Mouse (Mus musculus) heart, postnatal 0 days (tissue): ENCODE data around the gene Lzic. TPM values are rescaled to one million over a fixed set of nuclear protein-coding genes. Genes with fewer than 3 reads are reported as not detected.

Experiments
- ATAC-seq: fragments of 200-750 bp; cut with Nextera tagmentation; 2 replicates; pipeline ENCODE4 v1.8.0; 2017; ENCODE audit warnings: low read depth, moderate number of reproducible peaks, moderate library complexity; ENCODE audit not compliant: insufficient read depth
- DNase-seq: peaks from one replicate; pipeline ENCODE4 v3.0.0-alpha.2; 2016; ENCODE audit warnings: low spot score
- H3K27ac ChIP-seq: fragments of 300-500 bp; sonication (generic); 2 replicates; pipeline ENCODE4 v1.5.1; 2014; ENCODE audit warnings: low read depth, mild to moderate bottlenecking
- H3K27me3 ChIP-seq: fragments of 300-500 bp; sonication (generic); 2 replicates; pipeline ENCODE4 v1.6.1; 2014; ENCODE audit warnings: low read length, mixed read lengths; ENCODE audit not compliant: control insufficient read depth, insufficient read depth
- H3K36me3 ChIP-seq: fragments of 300-500 bp; sonication (generic); replicated peaks from 2 replicates; pipeline ENCODE4 v1.6.1; 2014; ENCODE audit warnings: low read length, mixed read lengths; ENCODE audit not compliant: control insufficient read depth, insufficient read depth
- H3K4me1 ChIP-seq: fragments of 300-500 bp; sonication (generic); 2 replicates; pipeline ENCODE4 v1.6.1; 2014; ENCODE audit warnings: antibody characterized with exemption; ENCODE audit not compliant: control insufficient read depth, insufficient read depth
- H3K4me2 ChIP-seq: fragments of 300-500 bp; sonication (generic); 2 replicates; pipeline ENCODE4 v1.6.1; 2014; ENCODE audit warnings: low read depth, mild to moderate bottlenecking, low read length, moderate library complexity
- H3K4me3 ChIP-seq: fragments of 300-500 bp; sonication (generic); 2 replicates; pipeline ENCODE4 v1.5.1; 2014; ENCODE audit warnings: low read depth, low read length
- H3K9ac ChIP-seq: fragments of 300-500 bp; sonication (generic); replicated peaks from 2 replicates; pipeline ENCODE4 v1.6.1; 2014; ENCODE audit warnings: low read depth, low read length, mixed read lengths
- H3K9me3 ChIP-seq: fragments of 300-500 bp; sonication (generic); replicated peaks from 2 replicates; pipeline ENCODE4 v1.6.1; 2016; ENCODE audit warnings: low read length; ENCODE audit not compliant: control insufficient read depth
- CTCF ChIP-seq: IDR thresholded peaks from 2 replicates; pipeline ENCODE4 v1.5.1; 2016; ENCODE audit warnings: antibody characterized with exemption, control low read depth, low read depth
- EP300 ChIP-seq: IDR thresholded peaks from 2 replicates; pipeline ENCODE4 v1.6.1; 2016; ENCODE audit warnings: antibody characterized with exemption, low read depth
- WGBS: fragments of 180-500 bp; shearing (Covaris S2); extraction: QIAGEN DNeasy Blood & Tissue Kit; methylation state at CpG from one replicate; pipeline ENCODE4 v1.1.7; 2014; 5-methylcytosine and 5-hydroxymethylcytosine counted together
- polyA plus RNA-seq: library from polyadenylated mRNA; unstranded; fragments of >200 nt; fragmentation: Nextera tagmentation; extraction: Ambion mirVana; gene quantifications from 2 replicates; pipeline ENCODE4 v1.2.1, GENCODE M21; 2015
- total RNA-seq: library from RNA; depleted of rRNA; stranded (reverse); fragments of >200 nt; gene quantifications from 2 replicates; pipeline ENCODE4 v1.2.3, GENCODE M21; 2014; ENCODE audit warnings: low replicate concordance

The Lzic gene
- total and polyA plus RNA-seq, 2 experiments from 2014 or later, result 27.2 to 33.7 TPM

DNA sequence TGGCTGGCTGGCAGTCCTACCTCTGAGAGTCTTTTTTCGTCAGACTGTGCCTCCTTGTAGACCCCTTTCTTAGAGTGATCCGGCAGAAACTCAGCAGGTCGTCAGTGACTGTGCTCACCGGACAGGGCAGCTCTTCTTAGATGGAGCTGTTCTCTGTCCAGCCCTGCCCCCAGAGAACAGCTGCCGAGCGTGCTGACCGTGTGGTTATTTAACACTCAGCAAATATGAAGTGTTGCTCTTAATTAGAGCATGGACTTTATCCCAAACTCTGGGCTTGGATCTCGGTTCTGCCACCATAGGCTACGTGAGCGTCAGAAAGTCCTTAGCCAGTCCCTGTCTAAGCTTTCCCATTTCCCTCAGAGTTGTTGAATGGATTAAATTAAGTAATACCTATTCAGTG is 36.2 kb downstream of the Lzic start:
- peaks cover 38% of the 10 kb centered on the region for H3K4me1 ChIP-seq
- H3K9ac ChIP-seq, result no peak overlapping the region
- H3K4me3 ChIP-seq, result no peak overlapping the region
- no peaks in the 10 kb centered on the region for H3K9me3 ChIP-seq
- 62% methylated on average over 10 of the region's 10 CpGs for WGBS
- H3K36me3 ChIP-seq, result no peaks in the 10 kb centered on the region
- no peak for TF ChIP-seq EP300
- no peak for TF ChIP-seq CTCF
- H3K27me3 ChIP-seq, result no peaks in the 10 kb centered on the region
- ATAC-seq (no peak), DNase-seq (no peak)
- no peak overlapping the region for H3K4me2 ChIP-seq
- H3K27ac ChIP-seq, result no peak overlapping the region

DNA sequence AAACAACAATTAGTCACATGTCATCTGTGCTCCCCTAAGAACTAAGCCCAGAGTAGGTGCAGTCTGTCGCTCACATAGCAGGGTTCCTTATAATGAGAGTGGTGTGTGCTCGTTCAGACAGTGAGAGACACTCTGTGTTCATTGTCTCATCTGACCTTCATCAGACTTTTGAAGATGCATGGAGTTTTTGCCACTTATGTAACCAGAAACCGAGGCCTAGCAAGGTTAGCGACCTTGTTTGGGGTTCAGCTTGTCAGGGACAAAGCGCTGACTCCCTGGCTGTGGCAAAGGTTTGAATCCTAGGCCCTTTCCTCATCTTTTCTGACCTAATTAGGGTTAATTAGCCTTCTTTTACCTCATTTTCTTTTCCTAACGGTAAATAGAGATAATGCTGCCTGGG is 38.9 kb downstream of the Lzic start:
- DNase-seq (no peak), ATAC-seq (no peak)
- no peak overlapping the region for H3K27ac ChIP-seq
- TF ChIP-seq CTCF (no peak), EP300 (no peak)
- no peaks in the 10 kb centered on the region for H3K27me3 ChIP-seq
- H3K4me3 ChIP-seq, result no peak overlapping the region
- H3K9ac ChIP-seq, result no peak overlapping the region
- H3K4me1 ChIP-seq, result peaks cover 43% of the 10 kb centered on the region
- WGBS, result 85% methylated on average over 6 of the region's 6 CpGs
- H3K9me3 ChIP-seq, result no peaks in the 10 kb centered on the region
- H3K4me2 ChIP-seq, result no peak overlapping the region
- H3K36me3 ChIP-seq, result no peaks in the 10 kb centered on the region

DNA sequence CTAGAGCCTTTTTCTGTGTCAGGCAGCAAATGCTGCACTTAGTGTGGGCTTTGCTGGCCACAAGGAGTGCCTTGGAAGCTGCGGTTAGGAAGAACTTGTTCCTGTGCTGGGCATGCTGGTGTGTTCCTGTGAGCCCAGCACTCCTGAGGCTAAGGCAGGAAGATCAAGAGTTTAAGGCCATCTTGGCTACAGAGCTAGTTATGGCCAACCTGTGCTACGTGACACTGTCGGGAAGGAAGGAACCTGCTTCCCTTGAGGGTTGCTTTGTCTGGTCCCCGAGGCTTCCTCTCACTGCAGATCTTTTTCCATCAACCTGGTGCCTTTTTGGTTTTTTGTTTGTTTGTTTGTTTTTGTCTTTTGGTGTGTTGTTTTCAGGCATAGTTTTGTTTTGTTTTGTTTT is 40.1 kb downstream of the Lzic start:
- no peaks in the 10 kb centered on the region for H3K36me3 ChIP-seq
- H3K9me3 ChIP-seq, result no peaks in the 10 kb centered on the region
- H3K27ac ChIP-seq, result peak overlapping the region; percentile 76
- TF ChIP-seq EP300 (no peak), CTCF (no peak)
- no peak for DNase-seq
- no peak overlapping the region for H3K4me2 ChIP-seq
- WGBS, result 68% methylated on average over 4 of the region's 4 CpGs
- no peaks in the 10 kb centered on the region for H3K27me3 ChIP-seq
- no peak for ATAC-seq
- H3K9ac ChIP-seq, result no peak overlapping the region
- peaks cover 49% of the 10 kb centered on the region for H3K4me1 ChIP-seq
- no peak overlapping the region for H3K4me3 ChIP-seq

DNA sequence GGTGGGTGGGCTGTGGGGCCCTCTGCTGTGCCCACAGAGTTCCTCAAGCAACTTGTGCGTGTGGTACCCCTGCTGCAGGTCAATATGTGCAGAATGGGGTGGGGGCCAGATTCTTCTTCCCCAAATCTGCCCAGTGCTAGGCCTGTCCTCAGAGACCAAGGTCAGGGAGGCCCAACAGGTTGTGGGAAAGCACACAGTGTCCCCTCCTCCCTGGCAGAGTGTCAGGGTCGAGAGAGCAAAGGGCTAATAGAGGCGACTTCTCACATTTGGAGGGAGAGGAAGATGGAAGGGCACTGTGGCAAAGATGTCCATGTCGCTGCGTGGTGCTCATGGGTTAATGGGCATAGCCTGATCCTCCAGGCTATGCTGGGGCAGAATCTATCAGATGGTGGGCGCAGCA is 40.8 kb downstream of the Lzic start:
- Histone ChIP-seq H3K27me3 (no peaks in the 10 kb centered on the region), H3K27ac (peak overlapping the region; percentile 76), H3K4me2 (0 out of 2 replicates have a peak overlapping the region, but pooled peaks have one; percentile 22), H3K36me3 (no peaks in the 10 kb centered on the region), H3K4me1 (peaks cover 50% of the 10 kb centered on the region), H3K4me3 (no peak overlapping the region), H3K9ac (peak overlapping the region; percentile 28), H3K9me3 (no peaks in the 10 kb centered on the region)
- WGBS, result 72% methylated on average over 6 of the region's 6 CpGs
- no peak for DNase-seq
- no peak for ATAC-seq
- TF ChIP-seq CTCF (no peak), EP300 (no peak)

DNA sequence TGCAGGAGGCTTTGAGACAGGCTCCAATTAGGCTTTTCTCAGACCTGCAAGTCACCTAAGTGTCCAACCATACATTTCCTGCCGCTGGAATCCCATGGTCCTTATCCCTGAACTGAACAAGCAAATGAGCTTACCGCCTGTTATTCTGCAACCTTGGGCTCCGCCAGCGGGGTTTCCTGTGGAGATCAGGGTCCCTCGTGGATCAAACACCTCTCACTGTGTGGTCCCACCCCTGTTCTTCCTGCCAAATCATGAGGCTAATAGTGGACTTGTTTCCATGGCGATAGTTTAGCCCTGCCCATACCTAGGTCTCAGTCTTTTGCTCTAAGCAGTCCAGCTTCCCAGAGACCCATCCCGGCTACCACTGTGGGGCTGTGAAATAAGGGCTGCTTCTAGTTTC is 41.3 kb downstream of the Lzic start:
- Histone ChIP-seq H3K4me3 (no peak overlapping the region), H3K27me3 (no peaks in the 10 kb centered on the region), H3K27ac (peak overlapping the region; percentile 76), H3K9me3 (no peaks in the 10 kb centered on the region), H3K36me3 (no peaks in the 10 kb centered on the region), H3K9ac (no peak overlapping the region), H3K4me1 (peaks cover 50% of the 10 kb centered on the region), H3K4me2 (no peak overlapping the region)
- WGBS, result 50% methylated on average over 7 of the region's 7 CpGs
- DNase-seq (no peak), ATAC-seq (peak; percentile 61)
- TF ChIP-seq CTCF, result no peak
- TF ChIP-seq EP300, result peak; percentile 70; the same call in 1 of the 2 replicates

DNA sequence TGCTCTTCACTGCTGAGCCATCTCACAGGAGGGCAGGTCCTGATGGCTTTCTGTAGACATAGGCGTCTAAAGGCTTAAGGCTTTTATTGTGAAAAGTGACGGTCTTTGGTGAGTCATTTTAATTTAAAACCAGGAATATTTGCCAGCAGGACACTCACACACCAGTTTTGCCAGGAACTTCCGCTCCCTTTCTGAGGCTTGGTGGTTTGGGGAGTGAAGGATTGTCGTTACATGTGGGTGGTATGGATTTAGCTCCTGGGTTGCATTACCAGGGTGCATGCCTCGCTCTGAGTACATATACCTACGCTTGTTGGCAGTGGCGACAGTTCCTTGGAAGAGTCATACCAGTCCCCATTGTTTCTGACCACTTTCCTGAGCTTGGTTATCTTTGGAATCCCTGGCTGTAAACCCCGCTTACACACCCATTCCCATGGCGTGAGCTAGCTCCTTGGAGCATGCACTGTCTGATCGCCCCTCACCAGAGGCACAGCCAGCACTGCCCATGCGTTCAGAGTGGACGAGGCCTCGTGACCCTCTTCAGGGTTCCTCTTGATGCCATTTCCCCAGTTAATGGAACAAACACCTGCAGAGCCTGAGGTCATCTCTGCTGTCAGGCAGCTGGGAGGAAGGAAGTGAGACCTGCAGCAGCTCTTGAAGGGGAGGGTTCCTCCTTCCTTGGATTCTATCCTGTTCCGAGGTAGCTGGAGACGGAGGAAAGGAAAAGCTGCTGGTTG is 42.8 kb downstream of the Lzic start:
- ATAC-seq, result 0 out of 2 replicates have a peak, but pooled peaks have one; percentile 12
- Histone ChIP-seq H3K4me1 (peaks cover 44% of the 10 kb centered on the region), H3K36me3 (no peaks in the 10 kb centered on the region), H3K9me3 (no peaks in the 10 kb centered on the region), H3K4me2 (no peak overlapping the region), H3K27ac (peak overlapping the region; percentile 71), H3K4me3 (no peak overlapping the region), H3K27me3 (no peaks in the 10 kb centered on the region), H3K9ac (no peak overlapping the region)
- TF ChIP-seq CTCF, result no peak
- 0 out of 2 replicates have a peak, but pooled peaks have one; percentile 65 for TF ChIP-seq EP300
- WGBS, result 64% methylated on average over 15 of the region's 15 CpGs
- no peak for DNase-seq
